Mouse (Mus musculus): ENCODE data around the gene Fgfr2. TPM values are rescaled to one million over a fixed set of nuclear protein-coding genes. Genes with fewer than 3 reads are reported as not detected.

The Fgfr2 gene
- polyA plus RNA-seq, 1 experiment from 2014 or later = 104 TPM

DNA sequence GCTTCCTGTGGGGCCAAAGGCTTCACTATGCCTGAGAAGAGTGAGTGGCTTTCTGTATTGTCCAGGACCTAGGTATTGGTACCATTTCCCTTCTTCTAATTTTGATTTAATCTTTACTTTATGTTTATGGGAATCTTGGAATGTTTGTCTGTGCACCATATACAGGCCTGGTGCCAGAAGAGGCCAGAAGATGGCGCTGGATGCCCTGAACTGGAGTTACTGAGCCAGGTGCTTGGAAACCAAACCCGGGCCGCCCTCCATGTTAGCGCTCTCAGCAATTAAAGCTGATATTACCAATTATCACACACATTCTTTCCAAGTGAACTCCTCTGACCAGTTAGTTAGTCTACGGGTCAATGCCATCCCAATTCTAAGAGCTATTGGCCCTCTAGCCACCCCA is 68.7 kb downstream of the Fgfr2 start:
- H3K36me3 ChIP-seq = 0 out of 2 replicates have a peak, but pooled peaks cover 13% of the 10 kb centered on the region
- H3K4me1 ChIP-seq = peaks cover 29% of the 10 kb centered on the region
- no peak overlapping the region for H3K4me2 ChIP-seq
- whole genome bisulfite sequencing = 96% methylated on average over 5 of the region's 5 CpGs
- no peaks in the 10 kb centered on the region for H3K27me3 ChIP-seq (replicated peaks)
- H3K4me3 ChIP-seq (replicated peaks) = no peak overlapping the region
- no peak overlapping the region for H3K27ac ChIP-seq
- no peak overlapping the region for H3K9ac ChIP-seq
- ATAC-seq (ENCODE audit: insufficient read depth, low FRiP score, low read depth) = no peak
- H3K9me3 ChIP-seq = no peaks in the 10 kb centered on the region

DNA sequence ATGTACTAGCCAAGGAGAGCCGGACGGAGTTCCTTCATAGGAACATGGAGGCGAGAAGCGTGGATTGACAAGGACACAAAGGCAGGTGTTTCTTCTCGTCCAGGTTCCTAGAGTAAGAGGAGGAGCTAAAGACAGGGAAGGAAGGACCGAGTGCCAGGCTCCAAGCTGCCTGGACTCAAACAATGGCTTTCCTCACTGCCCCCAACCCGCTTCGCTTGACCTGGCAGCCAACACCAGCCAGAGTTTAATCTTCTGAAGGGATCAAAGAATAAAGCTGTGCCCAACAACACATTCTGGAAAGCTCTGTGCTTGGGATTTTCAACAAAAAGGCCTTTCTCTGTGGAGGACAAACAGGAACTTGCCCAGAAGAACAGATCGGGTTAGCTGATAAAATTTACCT is 69.4 kb downstream of the Fgfr2 start:
- no peak overlapping the region; the same call in 1 of the 2 replicates for H3K27ac ChIP-seq
- H3K36me3 ChIP-seq = 0 out of 2 replicates have a peak, but pooled peaks cover 13% of the 10 kb centered on the region
- H3K4me3 ChIP-seq (replicated peaks) = no peak overlapping the region
- H3K9ac ChIP-seq = no peak overlapping the region
- H3K4me1 ChIP-seq = peaks cover 22% of the 10 kb centered on the region
- WGBS = 74% methylated on average over 9 of the region's 9 CpGs
- no peaks in the 10 kb centered on the region for H3K27me3 ChIP-seq (replicated peaks)
- H3K9me3 ChIP-seq = no peaks in the 10 kb centered on the region
- ATAC-seq (ENCODE audit: insufficient read depth, low FRiP score, low read depth) = no peak
- no peak overlapping the region for H3K4me2 ChIP-seq

DNA sequence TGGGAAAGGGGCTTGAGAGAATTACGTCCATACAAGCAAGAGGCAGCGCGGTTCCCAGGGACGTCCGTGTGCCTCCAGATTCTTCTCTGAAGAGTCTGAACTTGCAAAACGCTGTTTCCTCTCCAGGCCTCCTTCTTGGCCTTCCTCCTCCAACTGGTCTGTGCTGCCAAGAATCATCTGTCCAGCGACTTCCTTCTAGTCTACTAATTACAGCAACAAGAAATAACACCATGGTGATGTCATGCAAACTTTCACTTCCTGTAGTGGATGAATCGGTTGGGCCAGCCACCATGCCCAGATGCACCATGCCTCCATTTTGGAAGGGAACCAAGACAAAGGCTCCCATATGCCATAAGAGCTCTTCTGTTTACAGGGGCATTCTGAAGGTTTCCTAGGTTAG is 70.3 kb downstream of the Fgfr2 start:
- no peak overlapping the region for H3K4me3 ChIP-seq (replicated peaks)
- peaks cover 20% of the 10 kb centered on the region for H3K4me1 ChIP-seq
- no peak overlapping the region for H3K9ac ChIP-seq
- peak overlapping the region; percentile 68 for H3K27ac ChIP-seq
- ATAC-seq (ENCODE audit: insufficient read depth, low FRiP score, low read depth) = peak; percentile 8; the same call in 1 of the 2 replicates
- 64% methylated on average over 8 of the region's 8 CpGs for WGBS
- no peaks in the 10 kb centered on the region for H3K9me3 ChIP-seq
- no peaks in the 10 kb centered on the region for H3K27me3 ChIP-seq (replicated peaks)
- 0 out of 2 replicates have a peak, but pooled peaks cover 13% of the 10 kb centered on the region for H3K36me3 ChIP-seq
- H3K4me2 ChIP-seq = no peak overlapping the region

DNA sequence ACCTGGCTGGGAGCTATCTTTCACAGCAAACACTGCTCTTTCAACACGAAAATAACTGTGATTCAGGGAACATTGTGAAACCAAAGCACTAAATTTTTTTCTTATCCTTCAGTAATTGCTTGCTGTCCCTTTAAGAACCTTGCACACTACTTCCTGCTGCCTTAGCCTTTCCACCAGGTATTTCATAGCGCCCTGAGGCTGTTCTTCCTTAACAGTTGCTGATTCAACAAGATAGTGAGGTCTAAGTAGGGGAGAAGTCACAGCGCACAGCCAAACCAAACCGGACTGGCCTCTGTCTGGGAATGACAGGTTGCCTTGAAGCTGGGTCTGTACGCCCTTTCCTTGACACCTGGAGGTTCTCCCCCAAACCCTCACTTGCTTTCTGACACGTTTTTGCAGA is 72.5 kb downstream of the Fgfr2 start:
- no peaks in the 10 kb centered on the region for H3K9me3 ChIP-seq
- no peak overlapping the region for H3K27ac ChIP-seq
- H3K27me3 ChIP-seq (replicated peaks) = no peaks in the 10 kb centered on the region
- H3K4me3 ChIP-seq (replicated peaks) = no peak overlapping the region
- WGBS = 54% methylated on average over 6 of the region's 6 CpGs
- peaks cover 20% of the 10 kb centered on the region for H3K4me1 ChIP-seq
- no peak overlapping the region for H3K4me2 ChIP-seq
- ATAC-seq (ENCODE audit: insufficient read depth, low FRiP score, low read depth) = no peak
- H3K36me3 ChIP-seq = 0 out of 2 replicates have a peak, but pooled peaks cover 9% of the 10 kb centered on the region
- no peak overlapping the region for H3K9ac ChIP-seq

DNA sequence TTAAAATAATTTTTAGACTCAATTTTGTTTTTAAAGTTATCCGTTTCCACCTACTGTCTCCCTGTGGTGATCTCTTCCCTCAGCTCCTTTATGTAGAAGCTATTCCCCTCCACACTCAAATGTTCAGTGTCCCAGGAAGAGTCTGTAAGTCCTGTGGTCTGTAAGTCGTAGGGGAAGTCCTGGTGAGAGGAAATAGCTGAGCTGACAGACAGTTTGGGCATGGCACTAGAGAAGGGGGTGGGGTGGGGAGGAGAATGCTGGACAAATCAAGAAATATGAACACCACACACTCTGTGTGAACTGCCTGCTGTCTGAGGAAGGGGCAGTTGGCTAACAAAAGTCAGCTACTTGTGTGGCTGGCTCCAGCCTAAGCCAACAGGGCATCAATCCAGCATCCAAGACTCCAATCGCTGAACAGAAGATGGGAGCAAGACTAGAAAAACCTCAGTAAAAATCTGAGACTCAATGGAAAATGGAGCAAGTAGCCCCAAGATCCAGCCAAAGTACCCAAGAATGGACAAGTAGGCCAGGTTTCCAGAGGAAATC is 75.0 kb downstream of the Fgfr2 start:
- H3K27me3 ChIP-seq (replicated peaks) = no peaks in the 10 kb centered on the region
- no peaks in the 10 kb centered on the region for H3K9me3 ChIP-seq
- no peak overlapping the region for H3K4me2 ChIP-seq
- peaks cover 20% of the 10 kb centered on the region for H3K4me1 ChIP-seq
- no peak overlapping the region for H3K9ac ChIP-seq
- 60% methylated on average over 3 of the region's 3 CpGs for WGBS
- H3K36me3 ChIP-seq = 0 out of 2 replicates have a peak, but pooled peaks cover 5% of the 10 kb centered on the region
- no peak overlapping the region for H3K4me3 ChIP-seq (replicated peaks)
- no peak for ATAC-seq (ENCODE audit: insufficient read depth, low FRiP score, low read depth)
- H3K27ac ChIP-seq = no peak overlapping the region

DNA sequence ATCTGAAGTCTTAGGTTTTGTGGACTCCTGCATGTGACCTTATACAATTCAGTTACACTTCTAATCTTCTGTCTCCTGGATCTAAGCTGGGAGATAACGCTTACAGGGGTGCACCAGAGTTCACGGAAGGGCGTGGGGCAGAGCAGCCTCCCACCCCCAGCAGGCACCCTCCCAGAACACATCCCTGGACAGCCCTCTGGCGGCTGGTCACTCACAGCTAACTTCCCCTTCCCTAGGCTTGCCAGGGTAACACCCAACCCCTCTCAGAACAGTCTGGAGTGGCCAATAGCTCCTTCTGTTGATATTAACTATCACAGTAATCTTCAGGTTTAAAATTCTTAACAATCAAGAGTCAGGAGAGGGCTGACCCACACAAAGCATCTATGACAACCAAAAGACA is 75.9 kb downstream of the Fgfr2 start:
- Histone ChIP-seq H3K4me2 (no peak overlapping the region), H3K4me3 (replicated peaks) (no peak overlapping the region), H3K36me3 (no peaks in the 10 kb centered on the region), H3K27ac (no peak overlapping the region), H3K4me1 (peaks cover 16% of the 10 kb centered on the region), H3K9me3 (no peaks in the 10 kb centered on the region), H3K27me3 (replicated peaks) (no peaks in the 10 kb centered on the region), H3K9ac (no peak overlapping the region)
- ATAC-seq (ENCODE audit: insufficient read depth, low FRiP score, low read depth) = no peak
- 66% methylated on average over 4 of the region's 4 CpGs for WGBS

DNA sequence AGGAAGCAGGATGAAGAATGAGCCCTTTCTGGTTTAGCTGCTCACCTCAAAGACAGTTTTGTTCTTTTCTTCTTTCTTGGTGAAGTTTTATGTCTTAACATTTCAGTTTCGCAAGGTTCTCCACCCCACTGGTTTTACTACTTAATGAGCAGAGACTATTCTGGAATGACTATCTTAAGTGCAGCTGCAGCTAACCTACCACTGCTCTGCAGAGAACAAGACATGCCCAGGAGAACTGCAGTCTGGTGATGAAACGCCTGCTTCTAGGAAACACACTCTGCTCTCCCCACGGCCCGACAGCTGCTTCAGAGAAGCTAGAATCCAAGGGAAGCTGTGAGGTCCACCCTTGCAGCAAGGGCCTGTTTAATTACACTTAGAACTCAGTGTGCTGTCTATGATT is 78.4 kb downstream of the Fgfr2 start:
- no peak overlapping the region for H3K27ac ChIP-seq
- H3K4me3 ChIP-seq (replicated peaks) = no peak overlapping the region

DNA sequence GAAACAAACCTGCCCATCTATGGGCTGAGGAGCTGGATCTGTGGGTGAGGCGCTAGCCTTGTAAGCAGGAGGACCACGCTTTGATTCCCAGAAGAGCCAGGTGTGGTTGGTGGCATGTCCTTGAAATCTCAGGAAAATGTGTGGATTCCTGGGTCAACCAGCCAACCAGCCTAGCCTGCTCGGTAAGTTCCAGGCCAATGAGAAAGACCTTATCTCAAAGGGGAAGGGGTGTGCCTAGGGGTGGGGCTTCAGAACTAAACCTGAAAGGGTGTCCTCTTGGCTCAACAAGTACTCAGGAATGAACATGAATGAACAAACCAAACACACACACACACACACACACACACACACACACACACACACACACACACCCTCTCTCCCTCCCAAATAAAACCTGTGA is 81.4 kb downstream of the Fgfr2 start:
- Histone ChIP-seq H3K27ac (peak overlapping the region; percentile 79), H3K27me3 (replicated peaks) (no peaks in the 10 kb centered on the region), H3K4me3 (replicated peaks) (no peak overlapping the region), H3K9me3 (no peaks in the 10 kb centered on the region), H3K4me2 (no peak overlapping the region), H3K9ac (no peak overlapping the region), H3K36me3 (no peaks in the 10 kb centered on the region), H3K4me1 (peaks cover 47% of the 10 kb centered on the region)
- peak; percentile 88 for ATAC-seq (ENCODE audit: insufficient read depth, low FRiP score, low read depth)
- WGBS = 55% methylated on average over 3 of the region's 3 CpGs

More for the DNA sequence above, 78.4 kb downstream of the Fgfr2 start:
- Histone ChIP-seq H3K4me2 (no peak overlapping the region), H3K9me3 (no peaks in the 10 kb centered on the region), H3K4me1 (peaks cover 28% of the 10 kb centered on the region), H3K9ac (no peak overlapping the region), H3K27me3 (replicated peaks) (no peaks in the 10 kb centered on the region), H3K36me3 (no peaks in the 10 kb centered on the region)
- ATAC-seq (ENCODE audit: insufficient read depth, low FRiP score, low read depth) = no peak
- 47% methylated on average over 4 of the region's 4 CpGs for WGBS

DNA sequence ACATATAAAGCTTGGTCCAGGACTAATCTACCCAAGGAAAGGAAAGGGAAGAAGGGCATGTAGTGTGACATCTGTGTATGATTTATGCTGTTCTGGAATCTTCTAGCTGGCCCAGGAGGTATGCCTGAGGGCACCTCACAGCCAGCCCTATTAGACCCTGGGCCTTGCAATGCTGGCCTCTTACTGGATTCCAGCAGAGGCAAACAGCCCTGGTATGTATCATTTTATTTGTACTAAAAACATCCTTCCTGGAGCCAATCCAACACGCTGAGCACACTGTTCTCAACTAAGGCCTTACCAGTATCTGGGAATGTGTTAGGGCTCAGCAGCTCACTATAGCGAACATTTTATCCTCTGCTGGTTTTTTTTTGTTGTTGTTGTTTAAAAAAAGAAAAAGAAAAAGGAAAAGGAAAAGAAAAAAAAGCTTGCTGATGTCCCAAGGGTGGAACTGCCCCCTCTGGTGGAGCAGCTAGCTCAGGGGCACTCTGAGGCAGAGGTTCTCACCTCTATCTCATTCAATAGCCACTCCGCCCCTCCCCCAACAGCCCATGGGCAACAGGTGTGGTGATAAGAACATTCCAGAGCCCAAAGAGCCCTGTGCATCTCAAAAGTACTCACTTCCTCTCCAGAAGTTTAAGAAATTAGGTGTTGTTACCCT is 82.3 kb downstream of the Fgfr2 start:
- Histone ChIP-seq H3K9ac (no peak overlapping the region), H3K4me2 (no peak overlapping the region), H3K4me3 (replicated peaks) (no peak overlapping the region), H3K27ac (peak overlapping the region; percentile 79), H3K36me3 (no peaks in the 10 kb centered on the region), H3K9me3 (no peaks in the 10 kb centered on the region), H3K27me3 (replicated peaks) (no peaks in the 10 kb centered on the region), H3K4me1 (peaks cover 48% of the 10 kb centered on the region)
- WGBS = 49% methylated on average over 3 of the region's 3 CpGs
- no peak for ATAC-seq (ENCODE audit: insufficient read depth, low FRiP score, low read depth)

DNA sequence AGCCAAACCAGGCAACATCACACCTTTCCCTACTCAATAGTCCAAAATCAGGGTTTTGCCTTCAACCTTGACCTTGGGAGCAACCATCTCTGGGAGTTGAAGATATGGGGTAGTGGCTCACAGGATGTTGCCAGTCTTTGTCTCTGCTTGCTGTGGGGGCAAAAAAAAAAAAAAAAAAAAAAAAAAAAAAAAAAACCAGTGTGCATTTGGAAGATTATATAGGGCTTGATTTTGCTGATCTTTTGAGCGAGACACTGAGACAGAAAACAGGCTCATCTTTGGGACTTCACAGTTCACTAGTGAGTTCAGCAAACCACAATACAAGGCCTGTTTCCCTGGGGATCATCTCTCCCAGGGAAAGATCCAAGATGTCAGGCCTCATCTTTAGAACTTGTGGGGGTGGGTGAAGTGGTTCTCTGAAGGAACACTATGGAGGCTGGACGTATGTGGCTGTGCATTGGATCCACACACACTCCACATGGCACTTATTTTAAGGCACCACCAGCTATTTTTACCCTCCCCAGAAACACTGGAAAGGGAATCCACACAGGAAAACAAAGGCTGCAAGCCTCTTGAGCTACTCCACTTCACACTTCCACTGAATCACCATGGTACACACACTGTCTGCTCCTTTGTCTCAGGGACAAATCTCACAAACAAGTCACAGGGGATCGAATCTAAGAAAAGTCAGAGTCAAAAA is 83.4 kb downstream of the Fgfr2 start:
- H3K4me1 ChIP-seq = peaks cover 48% of the 10 kb centered on the region
- no peak overlapping the region for H3K9ac ChIP-seq
- H3K9me3 ChIP-seq = no peaks in the 10 kb centered on the region
- no peak for ATAC-seq (ENCODE audit: insufficient read depth, low FRiP score, low read depth)
- H3K27ac ChIP-seq = 0 out of 2 replicates have a peak overlapping the region, but pooled peaks have one; percentile 79
- H3K4me2 ChIP-seq = no peak overlapping the region
- H3K4me3 ChIP-seq (replicated peaks) = no peak overlapping the region
- no peaks in the 10 kb centered on the region for H3K27me3 ChIP-seq (replicated peaks)
- 78% methylated on average over 3 of the region's 3 CpGs for WGBS
- no peaks in the 10 kb centered on the region for H3K36me3 ChIP-seq

DNA sequence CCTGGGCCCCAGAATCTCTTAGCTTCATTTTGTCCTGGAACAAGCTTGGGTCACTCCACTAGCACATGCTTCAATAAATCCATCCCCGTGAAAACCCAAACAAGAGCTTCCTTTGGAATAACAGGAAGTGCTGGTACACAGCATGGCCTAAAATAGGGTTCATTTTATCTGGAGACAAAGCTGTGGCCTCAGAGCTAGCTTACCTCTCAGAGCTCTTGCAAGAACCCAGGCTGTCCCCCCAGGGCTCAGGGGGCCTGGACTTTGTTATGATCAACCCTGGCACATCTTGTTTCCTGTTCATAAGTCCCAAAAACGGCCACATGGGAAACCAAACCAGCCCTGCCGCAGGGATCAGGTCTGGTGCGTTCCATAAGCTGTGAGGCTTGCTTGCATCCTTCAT is 85.5 kb downstream of the Fgfr2 start:
- peaks cover 68% of the 10 kb centered on the region for H3K4me1 ChIP-seq
- H3K4me2 ChIP-seq = no peak overlapping the region; the same call in 1 of the 2 replicates
- H3K36me3 ChIP-seq = no peaks in the 10 kb centered on the region
- no peak overlapping the region for H3K9ac ChIP-seq
- no peaks in the 10 kb centered on the region for H3K9me3 ChIP-seq
- H3K27me3 ChIP-seq (replicated peaks) = no peaks in the 10 kb centered on the region
- peak overlapping the region; percentile 76 for H3K27ac ChIP-seq
- ATAC-seq (ENCODE audit: insufficient read depth, low FRiP score, low read depth) = no peak
- 39% methylated on average over 4 of the region's 4 CpGs for WGBS
- no peak overlapping the region for H3K4me3 ChIP-seq (replicated peaks)

DNA sequence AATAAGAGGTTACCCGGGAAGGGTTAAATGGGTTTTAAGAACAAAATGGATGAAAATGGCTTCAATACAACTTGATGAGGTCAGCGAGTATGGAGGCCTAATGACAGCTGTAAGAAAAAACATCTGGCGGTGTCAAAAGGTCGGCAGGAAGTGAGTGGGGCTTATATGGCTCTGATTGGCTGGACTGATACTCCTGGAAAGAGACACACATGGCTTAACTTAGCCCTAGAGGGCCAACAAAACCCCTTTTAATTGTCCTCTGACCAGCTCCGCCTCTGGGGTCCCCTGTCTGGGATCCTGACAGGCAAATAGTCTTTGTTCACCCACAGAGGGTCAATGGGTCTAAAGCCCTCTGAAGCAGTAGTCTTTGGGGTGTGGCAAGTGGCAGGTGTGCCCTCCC is 85.9 kb downstream of the Fgfr2 start:
- ATAC-seq (ENCODE audit: insufficient read depth, low FRiP score, low read depth) = no peak

More for the DNA sequence above, 85.9 kb downstream of the Fgfr2 start:
- Histone ChIP-seq H3K27me3 (replicated peaks) (no peaks in the 10 kb centered on the region), H3K4me3 (replicated peaks) (no peak overlapping the region), H3K27ac (peak overlapping the region; percentile 76), H3K9me3 (no peaks in the 10 kb centered on the region), H3K4me2 (no peak overlapping the region; the same call in 1 of the 2 replicates), H3K9ac (no peak overlapping the region), H3K36me3 (no peaks in the 10 kb centered on the region), H3K4me1 (peaks cover 64% of the 10 kb centered on the region)
- 37% methylated on average over 5 of the region's 5 CpGs for WGBS
